Mouse (Mus musculus): ENCODE data around the gene Fgf14.
"Not testable (repeated sequence)": the region's sequence is repeated elsewhere in the genome, so short reads cannot be mapped to it uniquely, and the experiment has no call there.

Gene Fgf14

GRCm38 (mm10) chr14:124485261-124485660, 191.7 kb downstream of the Fgf14 start:
- DNase-seq (ENCODE audit: low spot score in 2 of 2): no peak

GRCm38 (mm10) chr14:124474066-124474667, 202.8 kb downstream of the Fgf14 start:
- DNase-seq (ENCODE audit: low spot score in 2 of 2): peak in 1 of 2 experiments; percentile 20

- peak in 1 of 2 experiments; percentile 11 for DNase-seq (ENCODE audit: low spot score in 2 of 2)
Measured at GRCm38 (mm10) chr14:124470909-124471308, 206.0 kb downstream of the Fgf14 start.

GRCm38 (mm10) chr14:124455120-124455519, 221.8 kb downstream of the Fgf14 start:
- DNase-seq (ENCODE audit: low spot score in 2 of 2): no peak

GRCm38 (mm10) chr14:124446096-124446840, 230.7 kb downstream of the Fgf14 start:
- no peak for DNase-seq (ENCODE audit: low spot score in 2 of 2)

GRCm38 (mm10) chr14:124444831-124445230, 232.1 kb downstream of the Fgf14 start:
- DNase-seq (ENCODE audit: low spot score in 2 of 2): peak; percentile 32 to 65

GRCm38 (mm10) chr14:124439298-124439697, 237.6 kb downstream of the Fgf14 start:
- DNase-seq (ENCODE audit: low spot score in 2 of 2): not testable (repeated sequence)

- DNase-seq (ENCODE audit: low spot score in 2 of 2): no peak
Measured at GRCm38 (mm10) chr14:124411890-124412289, 265.0 kb downstream of the Fgf14 start.

- DNase-seq (ENCODE audit: low spot score in 2 of 2): peak in 1 of 2 experiments; percentile 54
Measured at GRCm38 (mm10) chr14:124410945-124411344, 266.0 kb downstream of the Fgf14 start.

GRCm38 (mm10) chr14:124328391-124328790, 348.5 kb downstream of the Fgf14 start:
- DNase-seq (ENCODE audit: low spot score in 2 of 2): no peak

GRCm38 (mm10) chr14:124319017-124319718, 357.8 kb downstream of the Fgf14 start:
- DNase-seq (ENCODE audit: low spot score in 2 of 2): no peak

- no peak for DNase-seq (ENCODE audit: low spot score in 2 of 2)
Measured at GRCm38 (mm10) chr14:124315513-124315912, 361.4 kb downstream of the Fgf14 start.

- no peak for DNase-seq (ENCODE audit: low spot score in 2 of 2)
Measured at GRCm38 (mm10) chr14:124287027-124287426, 389.9 kb downstream of the Fgf14 start.

- no peak for DNase-seq (ENCODE audit: low spot score in 2 of 2)
Measured at GRCm38 (mm10) chr14:124278384-124278944, 398.5 kb downstream of the Fgf14 start.

GRCm38 (mm10) chr14:124266977-124267376, 409.9 kb downstream of the Fgf14 start:
- DNase-seq (ENCODE audit: low spot score in 2 of 2): no peak

- no peak for DNase-seq (ENCODE audit: low spot score in 2 of 2)
Measured at GRCm38 (mm10) chr14:124264541-124265059, 412.3 kb downstream of the Fgf14 start.

- DNase-seq (ENCODE audit: low spot score in 2 of 2): no peak
Measured at GRCm38 (mm10) chr14:124263199-124263598, 413.7 kb downstream of the Fgf14 start.

- no peak for DNase-seq (ENCODE audit: low spot score in 2 of 2)
Measured at GRCm38 (mm10) chr14:124247517-124247916, 429.4 kb downstream of the Fgf14 start.

- DNase-seq (ENCODE audit: low spot score in 2 of 2): no peak
Measured at GRCm38 (mm10) chr14:124223445-124223844, 453.5 kb downstream of the Fgf14 start.

GRCm38 (mm10) chr14:124222447-124222846, 454.5 kb downstream of the Fgf14 start:
- DNase-seq (ENCODE audit: low spot score in 2 of 2): peak in 1 of 2 experiments; percentile 55

- peak in 1 of 2 experiments; percentile 7 for DNase-seq (ENCODE audit: low spot score in 2 of 2)
Measured at GRCm38 (mm10) chr14:124220979-124221378, 455.9 kb downstream of the Fgf14 start.

GRCm38 (mm10) chr14:124195806-124196205, 481.1 kb downstream of the Fgf14 start:
- peak in 1 of 2 experiments; percentile 61 for DNase-seq (ENCODE audit: low spot score in 2 of 2)

Data from left cerebral cortex, adult 9 months (tissue).